Mouse (Mus musculus): ENCODE results near the gene Inpp5a. TPM values are rescaled to one million over a fixed set of nuclear protein-coding genes. Genes with fewer than 3 reads are reported as not detected.

The Inpp5a gene
- total and polyA plus RNA-seq, 2 experiments from 2014 or later: 15.1 to 21.2 TPM

- DNase-seq (ENCODE audit: low spot score): no peak
- 75% methylated on average over 2 of the region's 2 CpGs for WGBS
Observed at GRCm38 (mm10) chr7:139379745-139380144, 9.2 kb upstream of the Inpp5a start.

GRCm38 (mm10) chr7:139380225-139380624 is 8.7 kb upstream of the Inpp5a start:
- ATAC-seq (ENCODE audit: low FRiP score): no peak
- Histone ChIP-seq H3K9ac (replicated peaks; ENCODE audit: low read length, poor library complexity, severe bottlenecking) (no peak overlapping the region), H3K27me3 (ENCODE audit: insufficient read depth, low read length) (no peaks in the 10 kb centered on the region), H3K4me2 (ENCODE audit: low read depth, low read length, poor library complexity, severe bottlenecking) (no peak overlapping the region), H3K4me1 (ENCODE audit: insufficient read depth, low read length) (no peaks in the 10 kb centered on the region), H3K27ac (ENCODE audit: low read depth, low read length) (no peak overlapping the region), H3K9me3 (ENCODE audit: low read length) (no peaks in the 10 kb centered on the region), H3K36me3 (ENCODE audit: insufficient read depth, low read length) (no peaks in the 10 kb centered on the region), H3K4me3 (ENCODE audit: low read depth, low read length) (no peak overlapping the region)
- WGBS: 82% methylated on average over 4 of the region's 4 CpGs
- no peak for DNase-seq (ENCODE audit: low spot score)
- TF ChIP-seq CTCF (IDR thresholded peaks at IDR 0.05): no peak

More at GRCm38 (mm10) chr7:139379745-139380144, 9.2 kb upstream of the Inpp5a start:
- Histone ChIP-seq H3K27me3 (ENCODE audit: insufficient read depth, low read length) (no peaks in the 10 kb centered on the region), H3K27ac (ENCODE audit: low read depth, low read length) (no peak overlapping the region), H3K9ac (replicated peaks; ENCODE audit: low read length, poor library complexity, severe bottlenecking) (no peak overlapping the region), H3K9me3 (ENCODE audit: low read length) (no peaks in the 10 kb centered on the region), H3K4me2 (ENCODE audit: low read depth, low read length, poor library complexity, severe bottlenecking) (no peak overlapping the region), H3K4me3 (ENCODE audit: low read depth, low read length) (no peak overlapping the region), H3K4me1 (ENCODE audit: insufficient read depth, low read length) (no peaks in the 10 kb centered on the region), H3K36me3 (ENCODE audit: insufficient read depth, low read length) (no peaks in the 10 kb centered on the region)
- TF ChIP-seq CTCF (IDR thresholded peaks at IDR 0.05): no peak
- no peak for ATAC-seq (ENCODE audit: low FRiP score)

- no peak for ATAC-seq (ENCODE audit: low FRiP score)
Observed at GRCm38 (mm10) chr7:139381877-139382276, 7.0 kb upstream of the Inpp5a start.

GRCm38 (mm10) chr7:139382796-139383195 is 6.1 kb upstream of the Inpp5a start:
- 91% methylated on average over 2 of the region's 2 CpGs for WGBS
- DNase-seq (ENCODE audit: low spot score): no peak
- no peak overlapping the region for H3K9ac ChIP-seq (replicated peaks; ENCODE audit: low read length, poor library complexity, severe bottlenecking)
- H3K4me1 ChIP-seq (ENCODE audit: insufficient read depth, low read length): no peaks in the 10 kb centered on the region
- no peaks in the 10 kb centered on the region for H3K36me3 ChIP-seq (ENCODE audit: insufficient read depth, low read length)
- no peak for ATAC-seq (ENCODE audit: low FRiP score)
- H3K27me3 ChIP-seq (ENCODE audit: insufficient read depth, low read length): no peaks in the 10 kb centered on the region
- no peaks in the 10 kb centered on the region for H3K9me3 ChIP-seq (ENCODE audit: low read length)
- H3K27ac ChIP-seq (ENCODE audit: low read depth, low read length): no peak overlapping the region
- TF ChIP-seq CTCF (IDR thresholded peaks at IDR 0.05): no peak
- H3K4me3 ChIP-seq (ENCODE audit: low read depth, low read length): no peak overlapping the region
- no peak overlapping the region for H3K4me2 ChIP-seq (ENCODE audit: low read depth, low read length, poor library complexity, severe bottlenecking)

More at GRCm38 (mm10) chr7:139381877-139382276, 7.0 kb upstream of the Inpp5a start:
- no peak overlapping the region for H3K4me2 ChIP-seq (ENCODE audit: low read depth, low read length, poor library complexity, severe bottlenecking)
- no peak overlapping the region for H3K9ac ChIP-seq (replicated peaks; ENCODE audit: low read length, poor library complexity, severe bottlenecking)
- DNase-seq (ENCODE audit: low spot score): no peak
- H3K9me3 ChIP-seq (ENCODE audit: low read length): no peaks in the 10 kb centered on the region
- no peaks in the 10 kb centered on the region for H3K27me3 ChIP-seq (ENCODE audit: insufficient read depth, low read length)
- WGBS: 75% methylated on average over 2 of the region's 2 CpGs
- no peak for TF ChIP-seq CTCF (IDR thresholded peaks at IDR 0.05)
- H3K36me3 ChIP-seq (ENCODE audit: insufficient read depth, low read length): no peaks in the 10 kb centered on the region
- H3K4me1 ChIP-seq (ENCODE audit: insufficient read depth, low read length): no peaks in the 10 kb centered on the region
- H3K27ac ChIP-seq (ENCODE audit: low read depth, low read length): no peak overlapping the region
- no peak overlapping the region for H3K4me3 ChIP-seq (ENCODE audit: low read depth, low read length)

GRCm38 (mm10) chr7:139384500-139384899 is 4.4 kb upstream of the Inpp5a start:
- Histone ChIP-seq H3K27ac (ENCODE audit: low read depth, low read length) (no peak overlapping the region), H3K4me2 (ENCODE audit: low read depth, low read length, poor library complexity, severe bottlenecking) (no peak overlapping the region), H3K4me3 (ENCODE audit: low read depth, low read length) (no peak overlapping the region), H3K4me1 (ENCODE audit: insufficient read depth, low read length) (no peaks in the 10 kb centered on the region; the same call in 1 of the 2 replicates), H3K36me3 (ENCODE audit: insufficient read depth, low read length) (no peaks in the 10 kb centered on the region), H3K27me3 (ENCODE audit: insufficient read depth, low read length) (no peaks in the 10 kb centered on the region), H3K9me3 (ENCODE audit: low read length) (no peaks in the 10 kb centered on the region), H3K9ac (replicated peaks; ENCODE audit: low read length, poor library complexity, severe bottlenecking) (no peak overlapping the region)
- WGBS: 100% methylated on average over 1 of the region's 1 CpGs
- TF ChIP-seq CTCF (IDR thresholded peaks at IDR 0.05): no peak
- ATAC-seq (ENCODE audit: low FRiP score) (no peak), DNase-seq (ENCODE audit: low spot score) (no peak)

- WGBS: 80% methylated on average over 2 of the region's 2 CpGs
- no peaks in the 10 kb centered on the region for H3K27me3 ChIP-seq (ENCODE audit: insufficient read depth, low read length)
- no peak overlapping the region for H3K9ac ChIP-seq (replicated peaks; ENCODE audit: low read length, poor library complexity, severe bottlenecking)
- DNase-seq (ENCODE audit: low spot score) (no peak), ATAC-seq (ENCODE audit: low FRiP score) (no peak)
- no peak overlapping the region for H3K4me2 ChIP-seq (ENCODE audit: low read depth, low read length, poor library complexity, severe bottlenecking)
- H3K4me1 ChIP-seq (ENCODE audit: insufficient read depth, low read length): peaks cover 4% of the 10 kb centered on the region
- H3K4me3 ChIP-seq (ENCODE audit: low read depth, low read length): no peak overlapping the region
- no peak for TF ChIP-seq CTCF (IDR thresholded peaks at IDR 0.05)
- H3K9me3 ChIP-seq (ENCODE audit: low read length): no peaks in the 10 kb centered on the region
- no peaks in the 10 kb centered on the region for H3K36me3 ChIP-seq (ENCODE audit: insufficient read depth, low read length)
- no peak overlapping the region for H3K27ac ChIP-seq (ENCODE audit: low read depth, low read length)
Observed at GRCm38 (mm10) chr7:139384916-139385530, 3.9 kb upstream of the Inpp5a start.
